Mouse (Mus musculus): ENCODE data around the gene Ccdc188.
"Not testable (repeated sequence)": the region's sequence is repeated elsewhere in the genome, so short reads cannot be mapped to it uniquely, and the experiment has no call there.

The Ccdc188 gene

GRCm38 (mm10) chr16:18217579-18217978 is at the start of gene Ccdc188:
Ccdc188 (plus strand) TSS chr16:18217879.
- no peak for DNase-seq (ENCODE audit: extremely low read depth, low read depth, low spot score)

GRCm38 (mm10) chr16:18169156-18169555 is 48.5 kb upstream of the Ccdc188 start:
- DNase-seq (ENCODE audit: extremely low read depth, low read depth, low spot score), result no peak

- no peak for DNase-seq (ENCODE audit: extremely low read depth, low read depth, low spot score)
Observed at GRCm38 (mm10) chr16:18169776-18170175, 47.9 kb upstream of the Ccdc188 start.

GRCm38 (mm10) chr16:18172266-18172855 is 45.3 kb upstream of the Ccdc188 start:
- no peak for DNase-seq (ENCODE audit: extremely low read depth, low read depth, low spot score)

- DNase-seq (ENCODE audit: extremely low read depth, low read depth, low spot score), result no peak
Observed at GRCm38 (mm10) chr16:18173231-18173630, 44.4 kb upstream of the Ccdc188 start.

- no peak for DNase-seq (ENCODE audit: extremely low read depth, low read depth, low spot score)
Observed at GRCm38 (mm10) chr16:18173788-18174187, 43.9 kb upstream of the Ccdc188 start.

- no peak for DNase-seq (ENCODE audit: extremely low read depth, low read depth, low spot score)
Observed at GRCm38 (mm10) chr16:18175817-18176541, 41.7 kb upstream of the Ccdc188 start.

GRCm38 (mm10) chr16:18176758-18177157 is 40.9 kb upstream of the Ccdc188 start:
- no peak for DNase-seq (ENCODE audit: extremely low read depth, low read depth, low spot score)

- no peak for DNase-seq (ENCODE audit: extremely low read depth, low read depth, low spot score)
Observed at GRCm38 (mm10) chr16:18179591-18179990, 38.1 kb upstream of the Ccdc188 start.

GRCm38 (mm10) chr16:18181398-18181797 is 36.3 kb upstream of the Ccdc188 start:
- DNase-seq (ENCODE audit: extremely low read depth, low read depth, low spot score), result no peak

GRCm38 (mm10) chr16:18182766-18183165 is 34.9 kb upstream of the Ccdc188 start:
- DNase-seq (ENCODE audit: extremely low read depth, low read depth, low spot score), result no peak

- no peak for DNase-seq (ENCODE audit: extremely low read depth, low read depth, low spot score)
Observed at GRCm38 (mm10) chr16:18185715-18186449, 31.8 kb upstream of the Ccdc188 start.

- no peak for DNase-seq (ENCODE audit: extremely low read depth, low read depth, low spot score)
Observed at GRCm38 (mm10) chr16:18186798-18187197, 30.9 kb upstream of the Ccdc188 start.

- DNase-seq (ENCODE audit: extremely low read depth, low read depth, low spot score), result no peak
Observed at GRCm38 (mm10) chr16:18187221-18187620, 30.5 kb upstream of the Ccdc188 start.

- no peak for DNase-seq (ENCODE audit: extremely low read depth, low read depth, low spot score)
Observed at GRCm38 (mm10) chr16:18191006-18191405, 26.7 kb upstream of the Ccdc188 start.

- DNase-seq (ENCODE audit: extremely low read depth, low read depth, low spot score), result no peak
Observed at GRCm38 (mm10) chr16:18194208-18194985, 23.3 kb upstream of the Ccdc188 start.

GRCm38 (mm10) chr16:18195068-18195467 is 22.6 kb upstream of the Ccdc188 start:
- DNase-seq (ENCODE audit: extremely low read depth, low read depth, low spot score), result no peak

GRCm38 (mm10) chr16:18195561-18195960 is 22.1 kb upstream of the Ccdc188 start:
- DNase-seq (ENCODE audit: extremely low read depth, low read depth, low spot score), result not testable (repeated sequence)

- no peak for DNase-seq (ENCODE audit: extremely low read depth, low read depth, low spot score)
Observed at GRCm38 (mm10) chr16:18197881-18198280, 19.8 kb upstream of the Ccdc188 start.

- no peak for DNase-seq (ENCODE audit: extremely low read depth, low read depth, low spot score)
Observed at GRCm38 (mm10) chr16:18198365-18199098, 19.1 kb upstream of the Ccdc188 start.
